ENCODE assay signal across 14 mouse cellular contexts in genomic region chr1:80718666-80719065, GRCm38 (mm10).
"Had no signal": no experiment of that assay in that cellular context is flagged by ENCODE, and none has a peak within 500 bp of the region (broad histone marks: within the 10 kb centered on the region; RNA-seq: fewer than 3 reads in every experiment).

No protein-coding gene starts in this region.

- H3K9me3 ChIP-seq: liver, embryonic 13.5 days; midbrain, embryonic 13.5 days; neural tube, embryonic 13.5 days; stomach, embryonic 15.5 days had no signal

- H3K4me2 ChIP-seq: liver, embryonic 13.5 days; midbrain, embryonic 13.5 days; neural tube, embryonic 13.5 days; stomach, embryonic 15.5 days had no signal

- ATAC-seq: midbrain, embryonic 13.5 days; midbrain, embryonic 16.5 days had no signal

- H3K4me1 ChIP-seq: liver, embryonic 13.5 days; midbrain, embryonic 13.5 days; neural tube, embryonic 13.5 days; stomach, embryonic 15.5 days had no signal

- DNase-seq: kidney, adult 9 months; kidney, postnatal 14 days; kidney, postnatal 4 days; liver, embryonic 13.5 days; lung, adult 2 months; retina, postnatal 1 day; right cerebral cortex, postnatal 25 days; spleen, adult 18-20 months; thymus, postnatal 25 days had no signal

- H3K4me3 ChIP-seq: liver, embryonic 13.5 days; midbrain, embryonic 13.5 days; myocyte; neural tube, embryonic 13.5 days; stomach, embryonic 15.5 days had no signal

- H3K36me3 ChIP-seq: liver, embryonic 13.5 days; midbrain, embryonic 13.5 days; neural tube, embryonic 13.5 days; stomach, embryonic 15.5 days had no signal

- H3K27me3 ChIP-seq: liver, embryonic 13.5 days; midbrain, embryonic 13.5 days; neural tube, embryonic 13.5 days; stomach, embryonic 15.5 days had no signal

- H3K9ac ChIP-seq: liver, embryonic 13.5 days; midbrain, embryonic 13.5 days; neural tube, embryonic 13.5 days; stomach, embryonic 15.5 days had no signal

- H3K27ac ChIP-seq: liver, embryonic 13.5 days; midbrain, embryonic 13.5 days; neural tube, embryonic 13.5 days; stomach, embryonic 15.5 days had no signal
